Mouse (Mus musculus) liver, adult 2 months (tissue): ENCODE results near the gene Negr1. TPM values are rescaled to one million over a fixed set of nuclear protein-coding genes. Genes with fewer than 3 reads are reported as not detected.
A peak's percentile ranks its signal among the peaks of the same experiment; 100 is the strongest.

Source experiments
- DNase-seq: peaks from one replicate; pipeline ENCODE4 v3.0.0-alpha.2; 2011; ENCODE audit warnings: low read depth, low spot score; ENCODE audit errors: extremely low read depth
- H3K27ac ChIP-seq: fragments of 200-500 bp; replicated peaks from 2 replicates; pipeline ENCODE4 v1.5.1; 2012; ENCODE audit warnings: low read depth, mild to moderate bottlenecking, control low read depth, inconsistent platforms, low read length; ENCODE audit not compliant: insufficient read depth
- H3K27me3 ChIP-seq: fragments of 200-500 bp; 2 replicates; pipeline ENCODE4 v1.6.1; 2012; ENCODE audit warnings: mild to moderate bottlenecking, moderate library complexity, low read length, inconsistent platforms; ENCODE audit not compliant: control insufficient read depth, insufficient read depth
- H3K36me3 ChIP-seq: fragments of 200-500 bp; 2 replicates; pipeline ENCODE4 v1.6.1; 2012; ENCODE audit warnings: low read length, inconsistent platforms; ENCODE audit not compliant: control insufficient read depth, insufficient read depth
- H3K4me1 ChIP-seq: fragments of 200-500 bp; 2 replicates; pipeline ENCODE4 v1.6.1; 2011; ENCODE audit warnings: low read length; ENCODE audit not compliant: control insufficient read depth, insufficient read depth
- H3K4me3 ChIP-seq: fragments of 200-500 bp; 2 replicates; pipeline ENCODE4 v1.5.1; 2011; ENCODE audit warnings: low read depth, mild to moderate bottlenecking, control low read depth, low read length, moderate library complexity; ENCODE audit not compliant: insufficient read depth
- H3K79me2 ChIP-seq: fragments of 200-500 bp; 2 replicates; pipeline ENCODE4 v1.6.1; 2012; ENCODE audit warnings: inconsistent platforms, mild to moderate bottlenecking, low read length, moderate library complexity; ENCODE audit not compliant: control insufficient read depth, insufficient read depth
- H3K9ac ChIP-seq: fragments of 200-500 bp; 2 replicates; pipeline ENCODE4 v1.6.1; 2012; ENCODE audit warnings: low read depth, mild to moderate bottlenecking, control low read depth, inconsistent platforms, low read length
- CTCF ChIP-seq: fragments of 200-500 bp; IDR thresholded peaks from 2 replicates; pipeline ENCODE4 v1.5.1; 2011; ENCODE audit warnings: low read depth, low read length, control low read depth
- POLR2A ChIP-seq: fragments of 200-500 bp; IDR thresholded peaks from 2 replicates; pipeline ENCODE4 v1.6.1; 2011; ENCODE audit warnings: low read length, control low read depth; ENCODE audit not compliant: insufficient read depth; ENCODE audit errors: extremely low read depth
- WGBS: fragments of 180-500 bp; shearing (Covaris S2); methylation state at CpG from one replicate; pipeline ENCODE4 v1.1.7; 2018; 5-methylcytosine and 5-hydroxymethylcytosine counted together
- polyA plus RNA-seq: library from polyadenylated mRNA; depleted of rRNA; stranded (reverse); fragments of >200 nt; gene quantifications from 2 replicates; pipeline ENCODE4 v1.2.3, GENCODE M21; 2012
- total RNA-seq: library from RNA; depleted of rRNA; stranded (reverse); fragments of >200 nt; gene quantifications from 2 replicates; pipeline ENCODE4 v1.2.3, GENCODE M21; 2014

Negr1 gene
- total and polyA plus RNA-seq, 2 experiments = 0.09 TPM; not detected in 1

DNA sequence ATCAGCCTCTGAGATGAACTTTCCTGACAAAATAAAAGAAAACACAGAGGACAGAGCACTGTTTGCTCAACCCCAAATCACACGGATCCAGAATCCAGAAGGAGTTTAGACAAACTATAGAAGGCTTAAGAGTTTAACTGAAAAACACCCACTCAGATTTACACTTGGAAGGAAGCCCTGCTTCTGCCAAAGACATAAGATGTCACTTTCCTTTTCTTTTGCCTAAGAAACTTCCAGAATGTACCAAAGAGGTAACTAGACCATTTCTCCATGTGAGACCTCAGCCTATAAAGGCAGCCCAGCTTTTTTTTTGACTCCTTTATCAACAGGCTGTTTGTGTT, 518.3 kb downstream of the Negr1 start:
- DNase-seq = no peak
- Histone ChIP-seq H3K27me3 (no peaks in the 10 kb centered on the region), H3K9ac (no peak overlapping the region), H3K79me2 (no peaks in the 10 kb centered on the region), H3K4me1 (no peaks in the 10 kb centered on the region), H3K4me3 (no peak overlapping the region), H3K36me3 (no peaks in the 10 kb centered on the region), H3K27ac (no peak overlapping the region)
- WGBS = 65% methylated on average over 1 of the region's 1 CpGs
- no peak for TF ChIP-seq POLR2A
- no peak for TF ChIP-seq CTCF

DNA sequence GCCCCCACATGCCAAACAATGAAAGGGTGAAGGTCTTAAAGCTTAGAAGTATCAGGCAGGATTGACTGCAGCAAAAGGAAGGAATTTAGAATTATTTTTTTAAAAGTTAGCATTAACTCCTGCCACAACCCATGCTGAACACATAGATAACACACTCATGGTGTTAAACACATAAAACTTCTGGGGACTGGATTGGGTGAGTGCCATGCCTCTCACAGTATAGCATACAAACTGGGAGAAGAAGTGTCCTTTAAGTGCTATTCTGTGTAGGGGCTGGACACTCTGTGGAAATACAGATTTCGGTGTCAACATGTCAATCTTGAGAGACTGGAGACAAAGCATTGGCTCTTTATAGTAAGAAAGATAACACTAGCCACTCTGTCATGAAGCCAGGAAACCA, 519.0 kb downstream of the Negr1 start:
- 94% methylated on average over 1 of the region's 1 CpGs for WGBS
- H3K27ac ChIP-seq = no peak overlapping the region
- no peak for TF ChIP-seq POLR2A
- no peak for TF ChIP-seq CTCF
- H3K27me3 ChIP-seq = no peaks in the 10 kb centered on the region
- H3K4me1 ChIP-seq = no peaks in the 10 kb centered on the region
- DNase-seq = no peak
- no peak overlapping the region for H3K4me3 ChIP-seq
- no peaks in the 10 kb centered on the region for H3K36me3 ChIP-seq
- H3K79me2 ChIP-seq = no peaks in the 10 kb centered on the region
- no peak overlapping the region for H3K9ac ChIP-seq

DNA sequence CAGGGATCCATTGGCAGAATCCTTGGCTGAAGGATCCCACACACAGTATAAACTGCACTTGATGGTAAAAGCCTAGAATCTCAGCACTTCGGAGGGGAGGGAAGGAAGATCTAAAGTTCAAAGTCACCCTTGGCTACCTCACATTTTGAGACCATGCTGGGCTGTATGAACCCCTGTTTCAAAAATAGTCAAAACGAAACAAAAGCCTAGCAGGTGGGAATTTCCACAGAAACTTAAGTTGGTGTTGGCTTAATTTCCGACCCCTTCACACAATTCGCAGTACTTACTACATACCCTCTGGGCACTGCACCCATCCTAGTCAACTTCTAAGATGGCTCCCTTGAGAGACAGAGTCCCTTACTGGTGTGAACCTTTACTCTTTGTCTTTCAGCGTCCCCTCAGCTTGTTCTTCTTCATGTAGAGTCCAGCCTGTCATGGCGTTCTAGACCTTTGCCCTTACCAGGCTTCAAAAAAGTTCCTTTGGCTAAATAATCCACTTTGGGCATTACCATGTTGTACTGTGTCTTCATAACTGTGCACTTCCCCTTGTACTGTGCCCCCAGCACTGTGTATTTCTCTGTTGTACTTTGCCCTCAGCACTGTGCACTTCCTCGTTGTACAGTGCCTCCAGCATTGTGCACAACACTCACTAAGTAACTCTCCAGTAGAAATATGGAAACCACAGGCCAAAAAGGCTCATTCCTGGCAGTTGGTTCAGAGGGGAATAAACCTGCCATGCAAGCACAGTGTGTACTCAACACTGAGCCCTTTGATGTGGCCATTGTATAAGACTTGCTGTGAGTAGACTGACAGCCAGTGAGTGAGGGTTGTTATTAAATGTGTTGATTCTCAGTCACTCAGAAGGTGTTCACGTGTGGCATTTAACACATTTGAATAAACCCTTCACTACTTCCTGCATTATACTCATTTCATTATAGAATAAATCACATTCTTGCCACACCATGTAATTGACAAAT, 521.5 kb downstream of the Negr1 start:
- Histone ChIP-seq H3K27me3 (no peaks in the 10 kb centered on the region), H3K9ac (no peak overlapping the region), H3K4me3 (no peak overlapping the region), H3K36me3 (no peaks in the 10 kb centered on the region), H3K27ac (no peak overlapping the region), H3K79me2 (no peaks in the 10 kb centered on the region), H3K4me1 (no peaks in the 10 kb centered on the region)
- TF ChIP-seq CTCF (no peak), POLR2A (no peak)
- WGBS = 76% methylated on average over 8 of the region's 8 CpGs
- peak; percentile 46 for DNase-seq

DNA sequence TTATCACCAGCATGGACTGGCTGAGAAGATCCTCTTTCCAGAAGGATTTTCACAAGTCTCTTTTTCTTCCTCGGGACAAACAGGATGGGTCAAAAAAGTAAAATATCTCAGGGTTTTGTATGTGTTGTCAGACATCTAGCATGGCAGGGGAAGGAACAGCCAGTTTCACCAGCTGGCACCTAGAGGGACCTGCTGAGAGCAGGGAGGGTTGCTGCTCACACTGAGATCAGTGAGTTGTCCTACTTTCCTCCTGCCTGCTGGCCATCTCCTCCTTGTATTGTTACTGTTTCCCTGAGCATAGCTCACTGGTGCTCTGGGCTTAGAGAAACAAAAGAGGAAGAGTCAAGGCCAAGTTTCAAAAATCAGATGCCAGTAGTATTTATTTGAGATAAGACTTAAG, 523.6 kb downstream of the Negr1 start:
- Histone ChIP-seq H3K9ac (no peak overlapping the region), H3K4me3 (no peak overlapping the region), H3K36me3 (no peaks in the 10 kb centered on the region), H3K79me2 (no peaks in the 10 kb centered on the region), H3K27me3 (no peaks in the 10 kb centered on the region), H3K27ac (no peak overlapping the region), H3K4me1 (no peaks in the 10 kb centered on the region)
- WGBS = 81% methylated on average over 1 of the region's 1 CpGs
- no peak for TF ChIP-seq POLR2A
- TF ChIP-seq CTCF = no peak
- DNase-seq = no peak

DNA sequence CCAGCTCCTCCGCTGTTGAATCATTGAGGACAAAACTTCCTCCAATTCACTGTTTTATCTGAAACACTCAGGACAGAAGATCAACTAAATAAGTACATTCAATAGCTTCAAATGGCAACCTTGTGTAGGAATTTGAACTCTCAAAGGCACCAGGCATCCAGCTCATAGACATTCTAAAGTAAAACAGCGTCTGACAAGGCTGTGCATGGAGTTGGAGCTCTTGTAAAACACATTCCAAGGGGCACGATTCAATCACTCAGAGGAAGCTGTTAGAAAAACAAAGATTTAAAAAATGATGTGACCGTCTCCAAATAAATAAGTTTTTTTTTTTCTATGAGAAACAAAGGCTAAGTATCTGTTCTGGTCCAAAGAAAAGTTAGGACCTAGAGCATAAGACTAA, 528.5 kb downstream of the Negr1 start:
- no peak for TF ChIP-seq CTCF
- TF ChIP-seq POLR2A = no peak
- H3K9ac ChIP-seq = no peak overlapping the region
- 73% methylated on average over 4 of the region's 4 CpGs for WGBS
- no peak overlapping the region for H3K27ac ChIP-seq
- DNase-seq = no peak
- H3K36me3 ChIP-seq = no peaks in the 10 kb centered on the region
- no peaks in the 10 kb centered on the region for H3K4me1 ChIP-seq
- H3K27me3 ChIP-seq = no peaks in the 10 kb centered on the region
- no peaks in the 10 kb centered on the region for H3K79me2 ChIP-seq
- H3K4me3 ChIP-seq = no peak overlapping the region

DNA sequence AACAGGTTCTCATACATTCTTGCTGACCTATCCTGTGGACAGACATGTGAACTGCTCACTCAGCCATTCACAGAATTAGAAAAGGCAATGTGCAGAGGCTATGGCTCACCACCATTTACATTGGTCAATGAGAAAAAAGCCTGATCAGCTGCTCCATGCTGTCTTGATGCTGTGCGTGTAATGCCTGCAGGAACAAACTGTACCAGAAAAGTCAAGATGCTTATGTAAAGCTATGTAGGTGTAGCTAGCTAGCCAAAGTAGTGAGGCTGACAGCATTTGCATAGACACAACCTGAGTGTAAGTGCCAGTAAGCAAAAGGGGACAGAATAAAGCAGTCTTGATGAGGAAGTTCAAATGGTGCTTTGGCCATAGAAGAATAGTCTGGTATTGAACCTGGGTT, 534.7 kb downstream of the Negr1 start:
- DNase-seq = no peak
- Histone ChIP-seq H3K79me2 (no peaks in the 10 kb centered on the region), H3K4me3 (no peak overlapping the region), H3K4me1 (no peaks in the 10 kb centered on the region), H3K27ac (no peak overlapping the region), H3K9ac (no peak overlapping the region), H3K36me3 (no peaks in the 10 kb centered on the region), H3K27me3 (no peaks in the 10 kb centered on the region)
- 94% methylated on average over 1 of the region's 1 CpGs for WGBS
- TF ChIP-seq POLR2A (no peak), CTCF (no peak)
